Mouse (Mus musculus) T-helper 1 cell (primary cell): ENCODE data around the gene Met.

ENCODE experiments used
- in situ Hi-C: fragments of 300-600 bp; cut with MboI, MseI; formaldehyde crosslinking; loops from one replicate; pipeline ENCODE4 v1.15.1; 2025; ENCODE audit warnings: high pct_unique_total_duplicates

The Met gene

DNA sequence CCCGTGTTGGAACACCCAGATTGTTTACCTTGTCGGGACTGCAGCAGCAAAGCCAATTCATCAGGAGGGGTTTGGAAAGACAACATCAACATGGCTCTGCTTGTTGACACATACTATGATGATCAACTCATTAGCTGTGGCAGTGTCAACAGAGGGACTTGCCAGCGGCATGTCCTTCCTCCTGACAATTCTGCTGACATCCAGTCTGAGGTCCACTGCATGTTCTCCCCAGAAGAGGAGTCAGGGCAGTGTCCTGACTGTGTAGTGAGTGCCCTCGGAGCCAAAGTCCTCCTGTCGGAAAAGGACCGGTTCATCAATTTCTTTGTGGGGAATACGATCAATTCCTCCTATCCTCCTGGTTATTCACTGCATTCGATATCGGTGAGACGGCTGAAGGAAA lies 27.9 kb downstream of the Met start:
- in situ Hi-C loops, result no loop called here

DNA sequence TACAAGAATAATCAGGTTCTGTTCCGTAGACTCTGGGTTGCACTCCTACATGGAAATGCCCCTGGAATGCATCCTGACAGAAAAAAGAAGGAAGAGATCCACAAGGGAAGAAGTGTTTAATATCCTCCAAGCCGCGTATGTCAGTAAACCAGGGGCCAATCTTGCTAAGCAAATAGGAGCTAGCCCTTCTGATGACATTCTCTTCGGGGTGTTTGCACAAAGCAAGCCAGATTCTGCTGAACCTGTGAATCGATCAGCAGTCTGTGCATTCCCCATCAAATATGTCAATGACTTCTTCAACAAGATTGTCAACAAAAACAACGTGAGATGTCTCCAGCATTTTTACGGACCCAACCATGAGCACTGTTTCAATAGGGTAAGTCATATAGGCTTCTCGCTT lies 28.5 kb downstream of the Met start:
- in situ Hi-C loops, result no loop called here

DNA sequence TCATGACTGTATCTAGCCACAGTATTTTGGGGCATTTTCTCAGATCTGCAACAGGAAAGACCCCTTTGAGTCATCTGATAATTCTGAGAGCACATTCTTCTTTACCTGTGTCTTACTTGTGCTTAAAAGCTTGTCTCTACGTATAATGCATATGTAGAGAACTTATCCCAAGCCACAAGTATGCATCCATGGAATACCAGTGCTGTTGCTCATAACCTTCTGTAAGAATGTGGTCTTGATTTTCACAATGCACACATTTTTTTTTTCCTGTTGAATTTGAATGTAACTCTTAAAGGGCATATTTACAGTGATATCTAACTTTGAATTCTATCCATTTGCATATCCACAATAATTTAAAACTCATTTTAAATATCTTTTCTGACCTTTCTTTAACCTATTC lies 31.8 kb downstream of the Met start:
- in situ Hi-C loops, result no loop called here

DNA sequence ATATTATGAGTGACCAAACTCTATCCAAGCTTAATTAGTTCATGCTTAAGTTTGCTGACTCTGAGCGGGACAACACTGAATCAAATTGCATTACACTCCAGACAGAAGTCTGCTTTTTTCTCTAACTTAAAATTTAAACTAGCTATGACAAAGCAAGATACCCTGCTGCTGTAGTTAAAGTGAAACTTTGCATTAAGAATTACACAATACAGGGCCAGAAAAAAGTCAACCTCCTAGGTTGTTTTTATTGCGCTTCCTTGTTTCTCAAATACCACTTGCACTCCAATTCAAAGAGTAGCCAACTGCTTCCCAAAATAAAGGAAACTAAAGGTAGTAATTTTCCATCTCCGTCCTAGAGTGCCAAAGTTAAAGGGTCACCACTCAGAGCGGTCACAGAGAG lies 33.8 kb downstream of the Met start:
- in situ Hi-C loops, result no loop called here

DNA sequence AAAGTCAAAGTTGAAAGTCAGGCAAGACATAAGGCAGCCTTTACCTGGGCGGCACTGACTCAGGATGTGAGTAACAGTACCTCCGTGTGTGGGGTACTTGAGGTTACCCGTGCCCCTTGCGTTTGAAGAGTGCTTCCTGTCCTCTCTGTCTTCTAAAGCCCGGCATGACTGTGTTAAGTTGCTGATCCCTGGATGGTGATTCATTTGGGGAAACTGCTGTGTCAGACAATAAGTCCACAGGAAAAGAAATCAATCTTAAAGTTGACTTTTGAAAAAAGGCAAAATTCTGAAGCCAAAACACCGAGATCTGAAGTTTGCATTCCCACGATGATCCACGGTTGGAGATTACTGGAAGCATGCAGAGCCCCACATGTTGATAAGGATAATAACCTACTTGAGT lies 35.2 kb downstream of the Met start:
- in situ Hi-C loops, result no loop called here

DNA sequence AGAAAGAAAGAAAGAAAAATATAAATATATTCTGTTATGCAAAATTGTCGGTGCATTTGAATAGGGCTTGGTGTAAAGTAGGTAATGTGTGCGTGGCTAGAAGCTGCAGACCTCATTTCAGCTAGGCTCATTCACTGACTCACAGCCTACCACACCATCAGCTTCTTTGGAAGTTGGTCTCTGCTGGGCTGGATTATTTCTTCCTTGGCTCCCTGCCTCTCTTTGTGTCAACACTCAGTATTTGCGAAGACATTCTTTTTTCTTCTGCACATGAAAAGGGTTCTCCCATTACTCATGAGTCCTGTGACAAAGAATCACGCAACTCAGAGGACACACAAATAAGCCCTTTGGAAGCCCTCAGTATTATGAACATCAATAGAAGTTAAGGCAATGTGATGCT lies 37.8 kb downstream of the Met start:
- in situ Hi-C loops, result no loop called here

DNA sequence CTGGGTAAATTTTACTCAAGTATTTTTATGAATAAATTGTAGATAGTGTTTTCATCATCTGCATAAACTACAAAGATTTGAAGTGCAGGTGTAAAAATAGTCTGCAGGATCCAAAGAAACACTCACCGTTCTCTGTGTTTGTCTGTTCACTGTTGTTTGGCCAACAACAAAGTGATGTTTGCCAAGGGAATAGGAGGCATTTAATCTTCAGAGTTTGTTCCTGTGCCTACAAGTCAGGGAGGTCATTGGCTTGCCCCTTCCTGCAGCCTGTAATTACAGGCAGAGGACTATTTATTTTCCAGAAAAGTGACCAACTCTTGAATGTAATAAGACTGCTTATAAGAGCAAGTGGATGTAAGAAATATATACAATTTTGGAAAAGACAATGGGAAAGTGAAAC lies 38.7 kb downstream of the Met start:
- in situ Hi-C loops, result no loop called here

DNA sequence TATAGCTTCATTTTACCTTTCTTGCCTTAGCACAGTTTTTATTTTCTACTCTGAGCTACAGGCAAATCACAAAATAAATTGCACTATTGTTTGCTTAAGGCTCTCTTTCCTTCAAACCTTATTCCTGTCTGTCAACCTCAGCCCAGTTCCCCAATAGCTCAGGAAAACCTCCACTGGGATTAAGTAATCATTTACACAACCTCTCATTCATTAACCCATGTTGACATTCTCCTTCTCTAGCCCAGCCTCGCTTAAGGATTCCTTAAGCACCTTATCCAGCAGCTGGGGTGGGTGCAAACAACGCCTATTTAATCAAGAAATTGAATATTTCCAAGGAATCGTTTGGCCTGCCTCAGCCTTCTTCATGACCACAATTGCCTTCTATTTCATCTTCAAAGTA lies 40.1 kb downstream of the Met start:
- in situ Hi-C loops, result no loop called here

DNA sequence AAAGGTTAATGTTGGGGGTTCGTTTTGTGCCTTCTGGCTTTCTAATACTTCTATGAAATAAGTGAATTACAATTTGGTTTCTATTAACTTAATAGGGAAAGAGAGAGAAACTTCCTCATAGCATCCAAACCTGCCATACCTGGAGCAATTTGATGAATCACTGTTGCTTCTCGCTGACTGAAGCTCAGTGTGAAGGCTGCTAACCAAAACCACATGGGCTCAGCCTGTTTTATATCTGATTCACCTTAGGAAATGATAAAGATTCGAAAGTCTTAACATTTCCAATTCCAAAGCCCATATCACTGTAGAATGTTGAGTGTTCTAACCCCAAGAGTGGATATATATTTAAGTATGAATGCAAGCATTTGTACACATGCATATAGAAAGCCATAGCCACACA lies 41.9 kb downstream of the Met start:
- in situ Hi-C loops, result no loop called here

DNA sequence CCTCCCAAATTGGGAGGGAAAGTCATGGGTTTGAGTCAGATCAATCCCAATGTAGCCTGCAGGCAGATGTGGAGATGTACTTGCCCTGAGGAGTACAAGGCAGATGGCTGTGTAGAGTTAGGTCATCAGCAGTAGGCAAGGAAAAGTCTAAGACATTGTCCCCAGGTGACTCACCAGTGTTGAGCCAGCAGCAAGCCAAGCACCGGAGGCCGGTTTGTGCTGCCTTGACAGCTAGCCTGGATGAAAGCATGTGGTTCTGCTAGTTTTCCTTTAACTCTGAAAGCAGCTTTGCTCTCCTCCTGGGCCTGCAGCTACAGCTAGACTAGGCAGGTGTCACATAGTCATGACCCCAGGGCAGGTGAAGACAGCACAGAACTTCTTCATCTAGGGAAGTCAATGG lies 43.2 kb downstream of the Met start:
- in situ Hi-C loops, result no loop called here

DNA sequence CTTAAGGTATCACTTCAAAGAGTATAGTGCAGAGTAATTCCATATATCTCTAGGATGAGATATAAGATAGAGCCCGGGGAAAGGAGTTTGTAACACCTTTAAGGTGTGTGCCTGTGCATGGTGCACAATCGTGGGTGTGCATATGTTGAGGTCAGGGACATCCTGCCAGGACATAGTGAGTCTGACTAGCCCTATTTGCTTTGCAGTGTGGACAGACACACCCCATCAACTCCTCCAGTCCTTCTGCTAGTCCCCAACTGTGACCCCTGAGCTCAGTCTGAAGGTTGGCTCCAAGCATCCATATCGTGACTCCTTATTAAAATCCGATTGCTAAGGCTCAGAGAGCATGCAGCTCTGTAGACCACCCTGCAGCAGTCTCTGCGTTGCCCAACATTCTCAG lies 44.6 kb downstream of the Met start:
- in situ Hi-C loops, result no loop called here

DNA sequence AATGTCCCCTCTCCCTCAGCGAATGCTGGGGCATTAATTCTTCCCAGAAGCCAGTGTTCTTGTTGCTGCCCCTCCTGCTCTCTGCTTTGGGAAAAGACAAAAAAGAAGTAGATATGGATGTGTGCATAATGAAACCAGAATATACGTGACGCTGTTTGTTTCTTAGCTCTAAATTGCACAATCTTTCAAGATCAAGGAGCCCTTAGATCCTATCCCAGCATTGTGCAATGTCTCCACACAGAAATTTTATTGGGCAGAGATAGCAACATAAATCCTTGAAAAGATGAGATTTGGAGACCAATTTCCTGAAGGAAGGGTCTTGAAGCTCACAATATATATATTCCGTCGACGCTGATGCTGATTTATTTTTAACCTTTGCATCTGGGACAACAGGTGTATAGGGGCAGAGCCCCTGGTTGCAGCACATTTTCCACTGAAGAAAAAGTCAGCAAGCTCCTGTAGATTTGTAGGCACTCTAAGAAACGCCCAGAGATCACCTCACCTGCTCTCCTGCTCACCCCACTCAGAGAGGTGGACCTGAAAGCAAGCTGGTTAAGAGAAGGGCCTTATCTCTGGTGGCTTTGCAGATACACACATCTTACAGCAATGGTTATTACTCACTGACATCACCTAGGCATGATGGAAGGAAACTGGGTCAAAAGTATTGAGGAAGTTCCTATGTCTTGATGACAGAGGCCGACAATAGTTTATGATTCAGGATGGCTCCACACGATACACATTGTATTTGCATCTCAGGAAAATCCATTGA lies 45.2 kb downstream of the Met start:
- in situ Hi-C loops, result no loop called here

DNA sequence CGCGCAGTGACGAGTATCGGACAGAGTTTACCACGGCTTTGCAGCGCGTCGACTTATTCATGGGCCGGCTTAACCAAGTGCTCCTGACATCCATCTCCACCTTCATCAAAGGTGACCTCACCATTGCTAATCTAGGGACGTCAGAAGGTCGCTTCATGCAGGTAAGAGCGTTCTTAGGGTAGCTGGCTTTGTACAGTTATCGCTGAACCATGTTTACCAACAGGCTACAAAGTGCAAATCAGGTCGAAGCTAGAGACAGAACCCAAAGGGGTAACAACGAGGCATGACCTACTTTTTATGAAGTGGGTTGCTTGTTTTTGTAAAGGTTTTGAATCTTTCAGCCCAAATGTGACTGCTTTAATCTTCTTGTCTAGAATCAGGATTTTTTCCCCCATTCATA lies 49.8 kb downstream of the Met start:
- in situ Hi-C loops, result no loop called here

DNA sequence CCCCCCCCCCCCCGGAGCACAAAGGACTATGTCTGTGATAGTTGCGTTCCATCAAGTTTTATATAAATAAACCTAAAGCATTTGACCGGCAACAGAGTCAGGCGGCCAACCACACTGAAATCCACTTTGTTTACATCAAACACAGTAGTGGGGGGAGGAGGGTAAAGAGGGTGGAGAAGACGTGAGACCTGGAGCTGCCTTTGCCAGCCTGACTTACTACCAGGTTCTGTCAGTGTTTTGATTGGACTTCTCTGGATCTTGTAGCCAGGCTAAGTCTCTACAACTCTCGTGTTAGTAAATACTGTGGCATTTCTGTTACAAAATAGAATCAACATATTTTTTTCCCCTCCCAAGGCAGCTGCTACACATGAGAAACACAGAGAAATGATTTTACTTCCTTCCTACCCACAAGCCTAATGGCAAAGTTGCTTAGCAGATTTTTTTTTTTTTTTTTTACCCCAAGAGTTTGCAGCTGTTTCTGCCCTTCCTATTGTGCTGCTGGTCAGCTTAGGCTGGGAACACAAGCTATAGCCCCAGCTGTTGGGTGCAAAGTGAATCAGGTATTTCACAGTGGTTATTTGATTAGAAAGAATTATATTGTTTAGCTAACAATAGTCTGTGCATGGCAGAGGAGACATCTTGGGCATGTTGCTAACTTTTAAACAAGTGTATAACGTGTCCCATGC lies 52.3 kb downstream of the Met start:
- in situ Hi-C loops, result no loop called here

DNA sequence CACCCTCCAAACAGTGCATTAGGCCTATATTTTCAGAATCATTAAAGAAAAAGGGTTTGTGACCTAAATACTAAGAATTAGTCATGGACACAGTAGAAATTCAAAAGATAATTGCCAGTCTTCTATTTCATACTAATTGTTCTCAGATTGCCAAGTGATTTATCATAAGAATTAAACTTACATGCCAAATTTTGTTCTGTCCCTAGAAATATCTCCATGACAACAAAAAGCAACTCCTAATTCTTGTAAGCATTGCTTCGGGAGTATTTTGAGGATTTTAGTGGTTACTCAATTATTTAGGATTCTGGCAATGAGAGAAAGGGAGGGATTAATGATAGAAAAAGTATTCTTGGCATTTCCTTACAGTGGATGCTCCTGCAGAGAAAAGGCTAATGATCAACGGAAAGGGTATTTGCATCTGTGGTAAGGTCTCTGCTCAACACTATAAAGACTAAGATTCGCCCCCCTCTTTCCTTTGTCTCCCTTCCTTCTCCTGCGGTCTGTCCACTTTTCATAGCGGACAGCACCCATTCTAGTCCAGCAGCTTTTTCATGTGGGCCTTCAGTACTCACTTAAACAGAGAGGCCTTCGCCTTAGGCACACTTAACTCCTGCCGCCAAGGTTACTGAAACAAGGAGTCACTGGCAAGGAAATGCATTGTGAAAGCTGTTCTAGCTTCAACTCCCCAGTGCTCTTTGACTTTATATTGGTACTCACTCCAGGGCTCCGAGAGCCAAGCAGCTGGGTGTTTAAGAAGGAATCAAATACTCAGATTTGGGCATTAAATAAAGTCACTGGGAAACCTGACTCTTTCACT lies 58.5 kb downstream of the Met start:
- in situ Hi-C loops, result no loop called here

DNA sequence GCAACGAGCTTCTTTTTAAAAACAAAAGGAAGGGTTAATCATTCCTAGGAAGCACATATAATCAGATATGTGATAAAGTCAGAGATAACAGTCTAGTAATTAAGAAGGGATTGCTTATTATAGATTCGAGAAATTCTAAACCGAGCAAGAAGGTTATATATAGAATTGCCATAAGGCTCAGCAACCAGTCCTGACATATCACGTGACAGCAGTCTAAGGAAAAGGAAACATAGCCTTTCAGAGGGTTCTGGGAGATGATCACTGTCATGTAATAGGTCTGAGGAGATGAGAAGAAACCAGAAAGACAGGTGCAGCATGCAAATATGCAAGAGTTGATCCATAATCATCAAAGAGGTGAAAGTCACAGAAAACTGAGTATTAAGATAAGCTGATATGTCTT lies 59.3 kb downstream of the Met start:
- in situ Hi-C loops, result no loop called here

DNA sequence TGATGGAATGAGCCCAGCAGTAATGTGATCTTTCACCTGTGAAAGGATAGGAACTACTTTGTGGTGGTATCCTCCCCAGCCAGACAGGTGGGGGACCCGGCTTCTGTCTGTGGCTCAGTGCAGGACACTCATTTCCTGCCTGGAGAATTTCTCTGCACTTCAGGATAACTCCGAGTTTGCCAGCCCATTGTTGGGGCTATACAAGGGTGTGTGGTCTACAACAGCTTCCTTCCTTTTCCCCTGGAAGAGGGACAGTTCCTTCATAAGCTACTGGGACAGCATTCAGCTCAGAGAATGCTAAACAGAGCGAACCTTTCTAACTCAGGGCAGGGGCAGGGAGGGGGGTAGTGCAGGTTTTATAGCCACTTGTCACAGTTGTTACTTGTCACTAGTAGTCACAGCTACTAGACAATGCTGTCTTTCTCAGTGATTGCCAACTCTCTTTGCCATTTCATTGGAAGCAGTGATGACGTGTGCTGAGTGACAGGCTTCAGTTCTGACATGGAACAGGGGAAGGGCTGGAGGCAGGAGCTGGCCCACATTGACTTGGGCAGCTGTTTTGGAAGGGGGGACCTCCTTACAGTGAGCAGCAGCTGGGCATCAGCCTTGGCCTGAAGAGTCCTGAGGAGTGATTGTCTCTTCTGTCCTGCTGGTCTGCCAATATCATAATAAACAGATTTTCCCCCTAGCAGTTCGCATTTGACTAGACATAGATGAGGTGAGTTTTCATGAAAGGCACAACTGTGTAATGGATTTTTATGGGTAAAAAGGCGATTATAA lies 66.1 kb downstream of the Met start:
- in situ Hi-C loops, result no loop called here

DNA sequence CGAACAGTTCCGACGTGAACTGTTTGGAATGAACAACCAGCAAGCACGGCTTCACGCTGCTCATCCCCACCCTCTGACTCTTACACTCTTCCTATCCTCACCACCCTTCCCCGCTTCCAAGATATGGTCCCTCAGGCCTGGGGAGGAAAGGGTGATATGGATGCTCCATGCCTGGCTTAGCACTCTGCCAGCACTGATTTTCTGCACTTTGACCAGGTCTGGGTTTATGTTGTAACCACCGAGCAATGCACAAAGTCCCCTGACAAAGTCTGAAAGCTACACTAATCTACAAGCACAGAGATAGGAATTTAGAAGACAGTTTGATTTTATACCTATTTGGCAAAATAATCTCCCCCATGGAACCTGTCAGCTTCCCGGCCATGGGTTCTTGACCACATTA lies 78.0 kb downstream of the Met start:
- in situ Hi-C loops, result no loop called here

DNA sequence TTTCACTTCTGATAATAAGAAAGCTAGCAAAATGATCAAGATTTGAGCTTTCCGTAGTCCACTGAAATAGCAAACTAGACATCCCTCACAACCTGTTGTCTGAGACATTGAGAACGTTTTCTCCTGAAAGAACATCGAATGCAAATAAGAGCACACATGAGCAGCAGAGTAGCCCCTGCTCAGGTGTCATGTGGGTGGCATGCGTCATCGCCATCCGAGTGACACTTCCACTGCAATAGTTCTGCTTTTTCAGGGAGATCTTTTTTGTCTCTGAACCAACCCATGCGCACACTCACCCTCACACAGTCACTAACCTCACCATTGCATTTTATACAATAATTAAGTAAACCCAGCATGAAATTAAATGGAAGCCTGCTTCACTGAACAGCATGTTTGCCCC lies 78.8 kb downstream of the Met start:
- in situ Hi-C loops, result no loop called here

DNA sequence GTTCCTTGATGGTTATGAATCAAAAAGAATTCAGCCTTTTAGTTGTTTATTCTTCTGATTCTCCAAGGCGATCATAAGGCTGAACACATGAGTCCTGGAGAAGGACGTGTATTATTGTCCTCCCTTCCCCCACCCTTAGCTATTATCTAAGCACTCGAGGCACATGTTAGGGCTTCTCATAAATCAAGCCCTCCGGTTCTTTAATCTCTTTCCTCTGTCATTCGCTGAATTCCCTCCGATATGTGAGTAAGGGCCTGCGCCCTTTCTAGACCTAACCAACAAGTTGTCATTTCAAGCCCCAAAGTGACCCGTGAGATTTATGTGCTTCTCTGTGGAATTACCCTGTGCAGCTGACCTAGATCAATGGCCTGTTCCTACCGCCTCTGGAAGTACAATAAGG lies 81.9 kb downstream of the Met start:
- in situ Hi-C loops, result no loop called here

DNA sequence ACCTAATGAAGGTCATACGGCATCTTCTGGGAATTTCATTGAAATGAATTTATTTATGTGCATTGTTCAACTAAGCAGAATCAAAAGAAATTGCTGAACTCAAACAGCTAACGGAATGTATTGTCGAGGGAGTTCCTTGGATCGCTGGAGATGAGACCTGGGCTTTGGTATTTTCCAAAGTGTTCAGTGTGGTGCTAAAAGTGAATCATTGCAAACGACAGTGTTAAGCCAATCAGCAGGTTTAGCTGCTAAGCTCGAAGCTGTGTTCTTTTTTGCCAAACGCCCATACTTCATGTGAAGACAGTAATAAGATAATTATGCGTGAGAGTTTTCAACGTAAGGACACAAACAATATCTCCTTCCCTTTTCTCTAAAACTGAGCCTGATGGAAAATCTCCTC lies 82.7 kb downstream of the Met start:
- in situ Hi-C loops, result no loop called here

DNA sequence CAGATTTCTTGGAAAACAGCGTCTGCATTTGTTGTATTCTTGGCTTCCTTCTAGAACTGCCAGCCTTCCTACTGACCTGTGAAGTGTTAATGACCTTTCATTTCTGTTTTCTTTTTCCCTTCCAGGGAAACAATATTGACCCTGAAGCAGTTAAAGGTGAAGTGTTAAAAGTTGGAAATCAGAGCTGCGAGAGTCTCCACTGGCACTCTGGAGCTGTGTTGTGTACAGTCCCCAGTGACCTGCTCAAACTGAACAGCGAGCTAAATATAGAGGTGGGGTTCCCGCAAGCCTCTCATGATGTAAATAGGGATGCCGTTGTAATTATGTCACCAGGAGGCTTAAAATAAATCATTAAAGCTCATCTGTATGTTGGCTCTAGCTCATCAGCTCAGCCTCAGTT lies 83.2 kb downstream of the Met start:
- in situ Hi-C loops, result no loop called here
